Mouse (Mus musculus) B cell, adult 62 days (primary cell): Measurements from ENCODE around the gene Sdc3. TPM values are rescaled to one million over a fixed set of nuclear protein-coding genes. Genes with fewer than 3 reads are reported as not detected.

Experiments
- total RNA-seq: library from RNA; stranded (reverse); gene quantifications from 4 replicates; pipeline ENCODE4 v1.2.4, GENCODE M21; 2023

The Sdc3 gene
- total RNA-seq: 4.4 to 5.9 TPM (median 5.6 TPM) in 4 replicates

GRCm38 (mm10) chr4:130792376-130793179 is at the start of gene Sdc3:
TSS of gene Sdc3 (plus strand) at chr4:130792537.

Other genes starting within 250 kb of the Sdc3 start
- gene Nkain1, start 218.4 kb upstream of the Sdc3 start, total RNA-seq: not detected in 4 replicates
- 143 to 156 TPM (median 151 TPM) in 4 replicates for gene Pum1, start 129.2 kb upstream of the Sdc3 start, total RNA-seq
- gene Laptm5, start 120.6 kb downstream of the Sdc3 start, total RNA-seq: 1,083 to 1,232 TPM (median 1,172 TPM) in 4 replicates
- 0.63 to 1.7 TPM (median 1.3 TPM) in 4 replicates for gene Matn1, start 151.8 kb downstream of the Sdc3 start, total RNA-seq